Mouse (Mus musculus) hindlimb bud, embryonic 11.5 days (tissue): ENCODE measurements around the gene Gsap.
"Not testable (repeated sequence)": the region's sequence is repeated elsewhere in the genome, so short reads cannot be mapped to it uniquely, and the experiment has no call there.

Source experiments
- DNase-seq: peaks from one replicate; pipeline ENCODE4 v3.0.0-alpha.2; 2012; ENCODE audit warnings: low read depth, low spot score; ENCODE audit errors: extremely low spot score

The Gsap gene

DNA sequence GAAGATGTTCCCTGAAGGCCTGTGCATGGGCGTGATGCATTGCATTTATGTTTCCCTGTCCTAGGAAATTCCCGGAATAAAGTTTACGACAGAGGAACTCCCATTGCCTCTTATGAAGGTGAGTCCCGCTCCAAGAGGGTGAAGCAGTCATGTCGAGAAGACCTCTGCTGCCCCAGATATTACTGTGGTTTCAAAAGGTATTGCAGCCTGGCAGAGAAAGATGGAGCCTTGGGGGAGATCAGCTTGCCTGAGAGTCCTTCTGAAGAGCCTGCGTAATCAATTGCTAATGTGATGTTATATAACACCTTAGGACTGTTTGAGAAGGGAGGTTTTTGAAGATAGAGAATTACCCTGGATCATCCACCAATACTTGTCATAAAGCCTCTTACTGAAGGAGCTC, 71.8 kb downstream of the Gsap start:
- no peak for DNase-seq

GRCm38 (mm10) chr5:21260746-21261145, 74.7 kb downstream of the Gsap start:
- DNase-seq, result no peak

DNA sequence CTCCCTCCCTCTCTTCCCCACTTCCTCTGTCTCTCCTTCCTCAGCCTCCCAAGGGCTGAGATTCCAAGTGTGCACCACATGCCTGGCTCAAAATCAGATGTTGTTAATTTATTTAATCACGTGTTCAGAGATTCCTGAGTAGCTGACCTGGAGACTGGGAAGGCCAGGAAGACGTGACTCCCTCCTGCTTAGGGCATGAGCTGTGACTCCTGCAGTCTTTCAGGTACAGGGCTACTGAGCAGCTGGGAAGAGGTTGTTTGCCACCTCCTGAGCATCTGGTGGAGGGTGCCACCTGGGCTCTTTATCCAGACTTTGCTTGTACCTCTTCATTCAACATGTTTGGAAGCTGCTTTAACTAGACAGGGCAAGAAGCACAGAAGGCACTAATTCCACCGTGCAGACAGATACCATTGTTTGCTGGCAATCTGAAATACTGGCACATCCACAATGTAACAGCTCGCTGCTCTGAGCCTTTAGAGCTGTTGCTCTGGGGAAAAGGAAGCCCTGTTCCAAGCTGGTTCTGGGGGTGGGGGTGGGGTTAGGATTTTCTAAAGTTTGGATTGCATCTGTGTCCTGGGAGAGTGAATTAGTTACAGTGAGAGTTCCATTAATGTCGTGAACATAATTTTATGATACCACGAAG, 75.3 kb downstream of the Gsap start:
- no peak for DNase-seq

GRCm38 (mm10) chr5:21263202-21264055, 77.4 kb downstream of the Gsap start:
- DNase-seq, result no peak

GRCm38 (mm10) chr5:21264352-21265021, 78.4 kb downstream of the Gsap start:
- no peak for DNase-seq

DNA sequence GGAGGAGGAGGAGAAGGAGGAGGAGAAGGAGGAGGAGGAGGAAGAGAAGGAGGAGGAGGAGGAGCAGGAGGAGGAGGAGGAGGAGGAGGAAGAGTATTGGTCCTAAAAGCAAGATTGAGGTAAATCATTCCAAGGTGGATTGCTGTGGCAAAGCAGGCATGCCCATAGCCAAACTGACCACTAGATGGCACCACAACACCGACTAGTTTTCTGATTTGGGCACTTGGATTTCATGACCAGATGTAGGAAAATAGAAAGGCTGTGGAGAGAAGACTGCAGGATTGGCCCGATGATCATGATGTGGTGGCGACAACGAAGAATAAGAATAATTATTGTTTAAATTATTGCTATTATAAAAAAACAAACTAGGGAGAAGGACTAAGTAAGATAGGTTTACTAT, 79.0 kb downstream of the Gsap start:
- DNase-seq, result peak; percentile 90

GRCm38 (mm10) chr5:21267090-21267489, 81.0 kb downstream of the Gsap start:
- DNase-seq, result no peak

DNA sequence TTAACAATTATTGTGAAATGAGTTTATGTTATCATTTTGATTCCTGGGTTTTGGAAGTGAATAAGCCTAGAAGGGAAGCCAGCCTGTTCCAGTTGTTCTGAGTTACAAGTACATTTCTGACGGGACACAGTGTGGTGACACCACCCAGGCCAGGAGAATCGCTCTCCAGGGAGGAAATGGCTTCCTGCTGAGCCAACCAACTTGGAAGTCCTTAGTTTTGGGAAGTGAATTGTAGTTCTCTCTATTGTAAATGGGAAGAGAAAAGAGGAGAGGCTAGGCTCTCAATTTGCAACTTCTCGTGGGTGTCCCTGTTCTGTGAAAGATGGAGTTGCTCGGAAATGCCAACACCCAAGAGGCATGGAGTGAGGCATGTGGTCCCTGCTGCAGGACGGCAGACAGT, 83.4 kb downstream of the Gsap start:
- no peak for DNase-seq

DNA sequence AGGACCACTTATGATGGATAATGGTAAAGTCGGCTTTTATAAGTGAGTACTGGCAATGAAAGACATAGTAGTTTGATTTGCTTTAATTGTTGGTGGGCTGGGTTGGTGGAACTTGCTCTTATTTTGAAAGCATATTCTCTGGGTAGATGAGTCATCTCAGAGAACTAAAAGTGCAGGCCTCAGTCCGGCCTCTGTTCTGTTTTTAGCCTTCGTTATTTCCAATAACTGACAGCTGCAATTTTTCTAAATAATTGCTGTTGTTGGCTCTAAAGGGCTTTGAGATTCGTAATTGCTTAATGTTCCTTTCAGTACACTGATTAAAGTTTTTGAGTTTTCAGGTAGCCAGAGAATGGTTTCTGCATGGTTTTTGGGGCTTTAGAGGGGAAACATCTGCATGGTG, 84.7 kb downstream of the Gsap start:
- DNase-seq, result no peak

DNA sequence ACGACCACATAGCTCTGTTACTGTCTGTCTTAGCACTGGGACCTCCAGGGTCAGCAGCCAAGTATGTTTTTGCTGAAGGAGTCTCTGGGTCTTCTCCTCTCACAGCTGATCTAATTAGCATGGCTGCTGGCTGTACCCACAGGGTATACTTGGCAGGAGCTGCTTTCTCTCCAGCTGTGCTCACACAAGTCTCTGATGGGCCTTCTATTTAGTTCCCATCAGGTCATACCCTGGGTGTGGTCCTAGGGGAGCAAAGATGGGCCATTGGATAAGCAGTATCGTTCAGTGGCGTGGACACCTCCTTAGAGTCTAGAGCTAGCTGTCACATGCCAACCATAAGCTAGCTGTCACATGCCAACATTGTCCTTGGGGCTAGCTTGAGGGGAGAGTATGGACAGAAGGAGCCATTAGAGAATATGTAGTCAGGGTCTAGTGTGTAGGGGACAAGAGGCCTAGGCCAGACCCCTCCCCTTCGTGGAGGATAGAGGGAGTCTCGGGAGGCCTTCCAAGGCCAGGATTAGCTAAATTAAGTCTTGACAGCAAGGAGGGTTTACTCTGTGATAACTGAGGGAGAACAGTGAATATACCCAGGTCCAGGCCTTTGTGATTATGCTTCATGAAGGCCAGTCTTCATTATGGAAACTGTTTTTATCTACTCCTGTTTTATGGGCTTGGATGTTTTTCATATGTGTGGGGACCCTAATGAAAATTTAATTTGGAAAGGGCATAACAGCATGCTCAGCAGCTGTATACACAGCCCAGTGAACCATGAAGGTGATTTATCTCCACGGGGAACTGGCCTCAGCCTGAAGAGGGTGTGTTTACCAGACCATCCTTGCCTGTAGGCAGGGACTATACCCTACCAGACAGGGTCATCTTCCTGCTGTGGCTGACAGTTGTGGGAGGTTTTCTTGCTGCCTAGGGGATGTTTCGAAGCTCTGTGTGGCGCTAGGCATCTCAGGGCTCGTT, 85.6 kb downstream of the Gsap start:
- no peak for DNase-seq

- DNase-seq, result not testable (repeated sequence)
Measured at GRCm38 (mm10) chr5:21277685-21278084, 91.6 kb downstream of the Gsap start.

DNA sequence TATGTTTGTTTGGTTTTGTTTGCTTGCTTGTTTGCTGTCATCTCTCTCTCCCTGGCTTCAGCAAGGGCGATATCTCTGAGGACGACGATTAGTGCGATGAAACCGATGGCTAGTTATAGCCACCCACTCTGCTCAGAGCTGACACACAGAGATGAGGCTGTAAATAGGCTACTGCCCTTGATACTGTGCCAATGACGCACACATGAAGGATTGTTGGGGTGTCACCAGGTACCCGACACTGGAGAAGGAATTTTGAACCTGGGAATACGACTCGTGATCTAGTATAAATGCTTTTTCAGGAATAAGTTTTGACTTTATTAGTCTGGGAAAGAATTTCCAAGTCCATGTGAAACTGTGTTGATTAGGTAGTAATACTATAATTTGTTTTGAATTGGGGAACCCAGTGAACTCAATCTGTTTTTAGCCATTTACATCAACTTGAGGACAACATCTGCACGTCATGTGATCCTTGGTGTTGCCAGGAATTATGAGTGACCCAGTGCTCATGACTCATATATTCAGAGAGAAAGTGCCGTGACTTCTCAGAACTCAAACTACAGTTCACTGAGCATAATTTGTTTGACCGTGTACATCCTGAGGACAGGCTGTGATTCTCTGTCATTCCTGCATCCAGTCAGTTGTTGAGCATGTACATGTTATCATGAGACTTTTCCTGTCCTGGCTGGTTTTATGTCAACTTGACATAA, 97.5 kb downstream of the Gsap start:
- DNase-seq, result no peak

GRCm38 (mm10) chr5:21288658-21289435, 102.8 kb downstream of the Gsap start:
- DNase-seq, result no peak

GRCm38 (mm10) chr5:21290594-21290993, 104.5 kb downstream of the Gsap start:
- DNase-seq, result no peak

- DNase-seq, result no peak
Measured at GRCm38 (mm10) chr5:21295683-21296082, 109.6 kb downstream of the Gsap start.

- no peak for DNase-seq
Measured at GRCm38 (mm10) chr5:21299076-21299755, 113.2 kb downstream of the Gsap start.

GRCm38 (mm10) chr5:21300058-21300457, 114.0 kb downstream of the Gsap start:
- no peak for DNase-seq

- no peak for DNase-seq
Measured at GRCm38 (mm10) chr5:21301011-21301410, 115.0 kb downstream of the Gsap start.

- no peak for DNase-seq
Measured at GRCm38 (mm10) chr5:21307165-21307564, 121.1 kb downstream of the Gsap start.
